Mouse (Mus musculus): ENCODE data around the gene Ccdc36. TPM values are rescaled to one million over a fixed set of nuclear protein-coding genes. Genes with fewer than 3 reads are reported as not detected.

Ccdc36 gene
- total and polyA plus RNA-seq, 3 experiments, result not detected

- TF ChIP-seq RCOR1 (IDR thresholded peaks at IDR 0.05; ENCODE audit: low read depth, low read length), result no peak
- TF ChIP-seq ETS1 (IDR thresholded peaks at IDR 0.05; ENCODE audit: low read depth, low read length), result peak; percentile 33; the same call in 1 of the 2 replicates
- TF ChIP-seq SIN3A (IDR thresholded peaks at IDR 0.05; ENCODE audit: low read length), result peak; percentile 49; the same call in 1 of the 2 replicates
- no peak for TF ChIP-seq JUND (IDR thresholded peaks at IDR 0.05; ENCODE audit: low read depth, low read length)
- TF ChIP-seq UBTF (IDR thresholded peaks at IDR 0.05; ENCODE audit: borderline replicate concordance, insufficient read depth, low read depth, low read length), result no peak
- no peak for TF ChIP-seq CTCF (IDR thresholded peaks at IDR 0.05 in 2 of 3, conservative IDR thresholded peaks at IDR 0.05 in 1 of 3; ENCODE audit: control insufficient read depth in 1 of 3, insufficient read depth in 1 of 3, low read depth in 2 of 3, low read length in 3 of 3, poor library complexity in 1 of 3, severe bottlenecking in 1 of 3)
These were observed 22.8 kb upstream of the Ccdc36 start (continued) for GRCm38 (mm10) chr9:108451170-108451493.

DNA sequence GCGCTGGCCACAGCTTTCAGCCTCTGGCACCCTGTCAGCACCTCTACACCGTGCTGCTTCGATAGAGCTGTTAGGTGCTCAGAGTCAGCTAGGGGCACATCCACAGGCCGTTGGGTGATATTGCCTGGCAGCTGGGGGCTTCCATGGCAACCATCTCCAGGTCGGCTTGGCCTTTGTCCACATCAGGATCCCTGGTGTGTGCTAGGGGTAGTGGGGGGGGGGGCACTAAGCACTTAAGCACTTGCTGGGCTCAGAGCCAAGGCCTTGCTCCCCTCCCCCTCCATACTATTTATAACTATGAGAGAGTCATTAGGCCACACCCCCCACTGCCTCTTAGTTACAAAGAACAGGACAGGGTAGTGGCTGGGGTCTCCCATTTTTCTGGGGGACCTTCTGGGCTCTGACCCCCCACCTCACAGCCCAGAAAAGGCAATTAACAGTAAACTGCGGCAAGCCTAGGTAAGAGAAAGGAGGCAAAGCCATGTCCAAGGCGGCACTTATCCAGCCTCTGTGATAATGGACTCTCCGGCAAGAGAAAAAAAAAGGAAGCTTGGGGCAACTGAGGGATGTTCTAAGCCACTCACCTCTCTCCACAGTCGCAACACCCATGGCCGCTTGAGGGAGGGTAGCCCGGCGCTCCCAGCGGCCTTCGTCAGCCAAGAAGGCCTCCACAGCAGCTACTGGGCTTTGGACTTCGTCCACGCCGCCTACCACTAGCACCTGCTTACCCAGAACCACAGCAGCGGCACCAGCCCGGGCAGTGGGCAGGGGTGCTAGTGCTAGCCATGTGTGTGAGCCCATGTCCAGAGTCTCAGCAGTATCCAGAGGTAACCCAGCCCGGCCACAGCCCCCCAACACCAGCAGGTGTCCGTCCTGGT, 22.2 kb upstream of the Ccdc36 start:
- Histone ChIP-seq H3K27me3 (ENCODE audit: control insufficient read depth in 1 of 2, insufficient read depth in 2 of 2, low read length in 2 of 2) (no peaks in the 10 kb centered on the region), H3K36me3 (ENCODE audit: control insufficient read depth in 1 of 2, insufficient read depth in 2 of 2, low read length in 2 of 2) (peaks cover 0 to 21% of the 10 kb centered on the region in 2 experiments; a peak in 2 of 4 replicates), H3K9me3 (replicated peaks; ENCODE audit: insufficient read depth, low read length) (no peaks in the 10 kb centered on the region), H3K9ac (ENCODE audit: control insufficient read depth, low read depth, low read length, poor library complexity, severe bottlenecking) (peak overlapping the region; percentile 74), H3K79me2 (ENCODE audit: control insufficient read depth, insufficient read depth, low read length, poor library complexity) (peaks cover 5% of the 10 kb centered on the region), H3K27ac (ENCODE audit: control insufficient read depth, low read depth, low read length) (peak overlapping the region; percentile 90), H3K4me1 (ENCODE audit: control insufficient read depth in 1 of 2, insufficient read depth in 2 of 2, low read length in 2 of 2) (peaks cover 20 to 49% of the 10 kb centered on the region in 2 experiments), H3K4me3 (ENCODE audit: control insufficient read depth in 1 of 2, insufficient read depth in 1 of 2, low read depth in 2 of 2, low read length in 2 of 2) (peak overlapping the region; percentile 69 to 80)
- peak; percentile 80 for DNase-seq (ENCODE audit: low read depth, low spot score)
- no peak for TF ChIP-seq MAX (IDR thresholded peaks at IDR 0.05; ENCODE audit: low read length)
- TF ChIP-seq USF2 (IDR thresholded peaks at IDR 0.05; ENCODE audit: borderline replicate concordance in 1 of 2, insufficient read depth in 1 of 2, low read depth in 1 of 2, low read length in 2 of 2), result no peak
- TF ChIP-seq KAT2A (conservative IDR thresholded peaks at IDR 0.05; ENCODE audit: low read depth, low read length), result no peak
- TF ChIP-seq ELF1 (IDR thresholded peaks at IDR 0.05; ENCODE audit: low read depth, low read length), result no peak
- no peak for TF ChIP-seq JUND (IDR thresholded peaks at IDR 0.05; ENCODE audit: low read depth, low read length)
- no peak for TF ChIP-seq HCFC1 (IDR thresholded peaks at IDR 0.05; ENCODE audit: low read depth, low read length)
- no peak for TF ChIP-seq SMC3 (IDR thresholded peaks at IDR 0.05; ENCODE audit: low read depth, low read length)
- no peak for TF ChIP-seq USF1 (IDR thresholded peaks at IDR 0.05; ENCODE audit: low read depth, low read length)
- peak; percentile 30; the same call in 1 of the 2 replicates for TF ChIP-seq NELFE (IDR thresholded peaks at IDR 0.05; ENCODE audit: low read depth, low read length)
- TF ChIP-seq CHD1 (IDR thresholded peaks at IDR 0.05; ENCODE audit: low read depth, low read length), result peak; percentile 51
- no peak for TF ChIP-seq E2F4 (IDR thresholded peaks at IDR 0.05; ENCODE audit: borderline replicate concordance, low read depth, low read length)
- TF ChIP-seq MEF2A (IDR thresholded peaks at IDR 0.05; ENCODE audit: extremely low read depth, insufficient replicate concordance, low read depth, low read length, poor library complexity, severe bottlenecking), result peak; percentile 84
- no peak for TF ChIP-seq MXI1 (IDR thresholded peaks at IDR 0.05; ENCODE audit: low read depth, low read length)
- TF ChIP-seq TCF12 (IDR thresholded peaks at IDR 0.05; ENCODE audit: low read depth, low read length), result 0 out of 2 replicates have a peak, but pooled peaks have one; percentile 13
- peak; percentile 59 for TF ChIP-seq ETS1 (IDR thresholded peaks at IDR 0.05; ENCODE audit: low read depth, low read length)
- TF ChIP-seq POLR2AphosphoS5 (IDR thresholded peaks at IDR 0.05; ENCODE audit: borderline replicate concordance, low read depth, low read length), result no peak
- no peak for TF ChIP-seq GATA1 (IDR thresholded peaks at IDR 0.05; ENCODE audit: low read depth, low read length)
- TF ChIP-seq ZC3H11A (IDR thresholded peaks at IDR 0.05; ENCODE audit: low read depth, low read length), result no peak
- TF ChIP-seq CHD2 (IDR thresholded peaks at IDR 0.05; ENCODE audit: low read length), result no peak
- TF ChIP-seq GABPA (IDR thresholded peaks at IDR 0.05; ENCODE audit: low read depth, low read length), result no peak
- TF ChIP-seq RCOR1 (IDR thresholded peaks at IDR 0.05; ENCODE audit: low read depth, low read length), result no peak
- no peak for TF ChIP-seq POLR2AphosphoS2 (IDR thresholded peaks at IDR 0.05; ENCODE audit: low read length)
- no peak for TF ChIP-seq BHLHE40 (IDR thresholded peaks at IDR 0.05; ENCODE audit: borderline replicate concordance, low read depth, low read length)
- peak; percentile 51; the same call in 1 of the 2 replicates for TF ChIP-seq SIN3A (IDR thresholded peaks at IDR 0.05; ENCODE audit: low read length)
- no peak for TF ChIP-seq ZKSCAN1 (IDR thresholded peaks at IDR 0.05; ENCODE audit: low read depth, low read length)
- no peak for TF ChIP-seq UBTF (IDR thresholded peaks at IDR 0.05; ENCODE audit: borderline replicate concordance, insufficient read depth, low read depth, low read length)
- peak; percentile 81 for TF ChIP-seq ZNF384 (IDR thresholded peaks at IDR 0.05; ENCODE audit: low read depth, low read length)
- TF ChIP-seq EP300 (IDR thresholded peaks at IDR 0.05; ENCODE audit: low read depth in 1 of 2, low read length in 2 of 2), result peak in 1 of 2 experiments; percentile 37; a peak in 1 of 4 replicates
- no peak for TF ChIP-seq MAFK (IDR thresholded peaks at IDR 0.05; ENCODE audit: borderline replicate concordance, low read depth, low read length)
- no peak for TF ChIP-seq MYB (IDR thresholded peaks at IDR 0.05; ENCODE audit: low read depth, low read length)
- TF ChIP-seq TAL1 (IDR thresholded peaks at IDR 0.05; ENCODE audit: low read length), result no peak
